Mouse (Mus musculus) thymus, postnatal 10 days (tissue): ENCODE measurements around the gene Mfsd6.

ENCODE experiments used
- DNase-seq, 2 experiments: peaks; one replicate each; pipeline ENCODE4 v3.0.0; 2021; ENCODE audit warnings: low spot score in 2 of 2

Gene Mfsd6

GRCm38 (mm10) chr1:52727056-52727900 is at the start of gene Mfsd6:
Gene Mfsd6, minus strand, starts transcription at chr1:52727462.
- peak; percentile 50 to 56 for DNase-seq

GRCm38 (mm10) chr1:52765176-52766111 is 38.2 kb upstream of the Mfsd6 start:
- no peak for DNase-seq

- no peak for DNase-seq
Measured at GRCm38 (mm10) chr1:52763894-52764809, 36.9 kb upstream of the Mfsd6 start.

GRCm38 (mm10) chr1:52758174-52758573 is 30.9 kb upstream of the Mfsd6 start:
- no peak for DNase-seq

GRCm38 (mm10) chr1:52754331-52754730 is 27.1 kb upstream of the Mfsd6 start:
- no peak for DNase-seq

- DNase-seq, result no peak
Measured at GRCm38 (mm10) chr1:52753828-52754227, 26.6 kb upstream of the Mfsd6 start.

- no peak for DNase-seq
Measured at GRCm38 (mm10) chr1:52752706-52753105, 25.4 kb upstream of the Mfsd6 start.

- no peak for DNase-seq
Measured at GRCm38 (mm10) chr1:52751634-52752033, 24.4 kb upstream of the Mfsd6 start.

- DNase-seq, result no peak
Measured at GRCm38 (mm10) chr1:52749978-52750377, 22.7 kb upstream of the Mfsd6 start.

GRCm38 (mm10) chr1:52748260-52748659 is 21.0 kb upstream of the Mfsd6 start:
- peak; percentile 40 to 75 for DNase-seq

GRCm38 (mm10) chr1:52742567-52742966 is 15.3 kb upstream of the Mfsd6 start:
- DNase-seq, result no peak

GRCm38 (mm10) chr1:52734208-52734607 is 6.9 kb upstream of the Mfsd6 start:
- no peak for DNase-seq

GRCm38 (mm10) chr1:52730258-52730657 is 3.0 kb upstream of the Mfsd6 start:
- DNase-seq, result no peak

GRCm38 (mm10) chr1:52728857-52729489 is 1.7 kb upstream of the Mfsd6 start:
- DNase-seq, result no peak

- peak; percentile 60 to 61 for DNase-seq
Measured at GRCm38 (mm10) chr1:52726371-52727055, 749 bp downstream of the Mfsd6 start.

- DNase-seq, result no peak
Measured at GRCm38 (mm10) chr1:52722586-52722985, 4.7 kb downstream of the Mfsd6 start.

- DNase-seq, result no peak
Measured at GRCm38 (mm10) chr1:52719096-52719495, 8.2 kb downstream of the Mfsd6 start.

- DNase-seq, result no peak
Measured at GRCm38 (mm10) chr1:52718068-52718748, 9.1 kb downstream of the Mfsd6 start.

GRCm38 (mm10) chr1:52714451-52714850 is 12.8 kb downstream of the Mfsd6 start:
- DNase-seq, result no peak

- no peak for DNase-seq
Measured at GRCm38 (mm10) chr1:52714021-52714420, 13.2 kb downstream of the Mfsd6 start.
